Mouse (Mus musculus): ENCODE data around the gene Lefty2.

DNA sequence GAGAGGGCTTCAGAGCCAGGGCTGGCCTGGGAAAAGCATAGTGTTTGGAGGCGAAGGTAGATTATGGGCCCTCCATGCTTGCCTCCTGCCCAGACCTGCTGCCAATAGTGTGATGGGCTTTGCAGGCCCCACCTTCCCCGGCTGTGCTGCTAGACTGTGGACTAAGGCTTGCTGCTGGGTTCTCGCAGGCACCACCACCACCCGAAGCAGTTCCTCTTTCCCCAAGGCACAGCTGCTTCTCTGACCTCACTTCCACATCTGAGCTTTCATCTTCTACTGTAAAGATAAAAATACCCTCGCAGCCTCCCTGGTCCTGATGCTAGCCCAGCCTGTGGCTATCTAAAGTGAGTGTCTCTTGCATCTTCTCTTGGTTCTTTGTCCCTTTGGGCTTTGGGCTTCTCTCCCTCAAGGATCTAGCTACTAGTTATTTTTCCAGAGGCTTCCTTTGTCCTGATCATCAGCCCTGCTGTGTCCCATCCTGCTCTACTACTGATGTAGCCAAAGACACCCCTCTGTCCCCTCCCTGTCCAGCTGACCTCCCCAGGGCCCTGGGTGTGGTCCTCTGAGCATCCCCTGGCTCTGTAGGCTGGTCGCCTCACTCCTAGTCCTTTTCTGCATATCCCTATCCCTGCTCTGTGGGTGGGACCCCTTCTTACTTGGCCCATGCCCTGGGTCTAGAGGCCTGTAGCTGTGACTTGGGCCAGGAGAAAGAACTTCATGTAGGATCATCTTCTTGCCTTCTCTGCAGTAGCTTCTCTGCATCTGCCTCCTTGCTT is 29.6 kb downstream of the Lefty2 start:
- TF ChIP-seq POLR2AphosphoS2 (IDR thresholded peaks at IDR 0.05; ENCODE audit: insufficient read length, low read depth) = no peak
- TF ChIP-seq TCF12 (IDR thresholded peaks at IDR 0.05; ENCODE audit: insufficient read depth, poor library complexity, severe bottlenecking) = no peak
- no peak for TF ChIP-seq POLR2A (IDR thresholded peaks at IDR 0.05; ENCODE audit: insufficient read length, low read depth)
- no peak for TF ChIP-seq USF1 (IDR thresholded peaks at IDR 0.05; ENCODE audit: low read depth)

Data from myocyte (in vitro differentiated cells).